Mouse (Mus musculus) neural tube, embryonic 11.5 days (tissue): ENCODE measurements around the gene Slc39a2. TPM values are rescaled to one million over a fixed set of nuclear protein-coding genes. Genes with fewer than 3 reads are reported as not detected.

Source experiments
- ATAC-seq: fragments of 200-750 bp; cut with Nextera tagmentation; 2 replicates; pipeline ENCODE4 v1.8.0; 2017; ENCODE audit warnings: moderate number of reproducible peaks, mild to moderate bottlenecking, moderate TSS enrichment, moderate library complexity; ENCODE audit not compliant: insufficient read depth, low FRiP score, low TSS enrichment
- DNase-seq: peaks from one replicate; pipeline ENCODE4 v3.0.0-alpha.2; 2015; ENCODE audit warnings: low spot score
- H3K27ac ChIP-seq: fragments of 300-500 bp; sonication (generic); 2 replicates; pipeline ENCODE4 v1.5.1; 2014; ENCODE audit warnings: low read depth, mild to moderate bottlenecking, low read length
- H3K27me3 ChIP-seq: fragments of 300-500 bp; sonication (generic); 2 replicates; pipeline ENCODE4 v1.6.1; 2014; ENCODE audit warnings: mild to moderate bottlenecking, low read length, mixed read lengths; ENCODE audit not compliant: control insufficient read depth, insufficient read depth
- H3K36me3 ChIP-seq: fragments of 300-500 bp; sonication (generic); 2 replicates; pipeline ENCODE4 v1.6.1; 2014; ENCODE audit warnings: mild to moderate bottlenecking, low read length, moderate library complexity, mixed read lengths; ENCODE audit not compliant: control insufficient read depth, insufficient read depth
- H3K4me1 ChIP-seq: fragments of 300-500 bp; sonication (generic); 2 replicates; pipeline ENCODE4 v1.6.1; 2014; ENCODE audit warnings: low read length, mixed read lengths; ENCODE audit not compliant: control insufficient read depth, insufficient read depth
- H3K4me2 ChIP-seq: fragments of 300-500 bp; sonication (generic); 2 replicates; pipeline ENCODE4 v1.6.1; 2014; ENCODE audit warnings: low read depth, mild to moderate bottlenecking, moderate library complexity
- H3K4me3 ChIP-seq: fragments of 300-500 bp; sonication (generic); 2 replicates; pipeline ENCODE4 v1.5.1; 2014; ENCODE audit warnings: low read depth, low read length
- H3K9ac ChIP-seq: fragments of 300-500 bp; sonication (generic); 2 replicates; pipeline ENCODE4 v1.6.1; 2014; ENCODE audit warnings: mild to moderate bottlenecking, low read length
- H3K9me3 ChIP-seq: fragments of 300-500 bp; sonication (generic); 2 replicates; pipeline ENCODE4 v1.6.1; 2016; ENCODE audit warnings: low read length; ENCODE audit not compliant: control insufficient read depth
- WGBS: fragments of 180-500 bp; shearing (Covaris S2); extraction: QIAGEN DNeasy Blood & Tissue Kit; methylation state at CpG from one replicate; pipeline ENCODE4 v1.1.7; 2014; 5-methylcytosine and 5-hydroxymethylcytosine counted together
- polyA plus RNA-seq: library from polyadenylated mRNA; unstranded; fragments of >200 nt; fragmentation: Nextera tagmentation; extraction: Ambion mirVana; gene quantifications from 2 replicates; pipeline ENCODE4 v1.2.1, GENCODE M21; 2014

Slc39a2 gene
- polyA plus RNA-seq, 1 experiment from 2014 or later, result 0.40 TPM

- WGBS, result 79% methylated on average over 10 of the region's 10 CpGs
These were observed 39.7 kb downstream of the Slc39a2 start for GRCm38 (mm10) chr14:51932092-51933020.

GRCm38 (mm10) chr14:51939005-51939404 lies 46.3 kb downstream of the Slc39a2 start:
- WGBS, result 93% methylated on average over 9 of the region's 9 CpGs

More at GRCm38 (mm10) chr14:51932092-51933020, 39.7 kb downstream of the Slc39a2 start:
- Histone ChIP-seq H3K4me2 (no peak overlapping the region), H3K9me3 (no peaks in the 10 kb centered on the region), H3K9ac (no peak overlapping the region), H3K27me3 (no peaks in the 10 kb centered on the region), H3K27ac (no peak overlapping the region), H3K4me3 (no peak overlapping the region), H3K36me3 (no peaks in the 10 kb centered on the region), H3K4me1 (no peaks in the 10 kb centered on the region)
- DNase-seq, result no peak
- ATAC-seq, result no peak

GRCm38 (mm10) chr14:51940944-51941560 lies 48.4 kb downstream of the Slc39a2 start:
- Histone ChIP-seq H3K36me3 (no peaks in the 10 kb centered on the region), H3K4me1 (0 out of 2 replicates have a peak, but pooled peaks cover 2% of the 10 kb centered on the region), H3K9ac (no peak overlapping the region), H3K4me2 (no peak overlapping the region), H3K4me3 (no peak overlapping the region), H3K27me3 (no peaks in the 10 kb centered on the region), H3K27ac (no peak overlapping the region), H3K9me3 (no peaks in the 10 kb centered on the region)
- DNase-seq (no peak), ATAC-seq (no peak)
- WGBS, result 39% methylated on average over 8 of the region's 8 CpGs

More at GRCm38 (mm10) chr14:51939005-51939404, 46.3 kb downstream of the Slc39a2 start:
- Histone ChIP-seq H3K4me3 (no peak overlapping the region), H3K27ac (no peak overlapping the region), H3K4me1 (0 out of 2 replicates have a peak, but pooled peaks cover 2% of the 10 kb centered on the region), H3K9ac (no peak overlapping the region), H3K4me2 (no peak overlapping the region), H3K9me3 (no peaks in the 10 kb centered on the region), H3K36me3 (no peaks in the 10 kb centered on the region), H3K27me3 (no peaks in the 10 kb centered on the region)
- no peak for ATAC-seq
- DNase-seq, result no peak

DNA sequence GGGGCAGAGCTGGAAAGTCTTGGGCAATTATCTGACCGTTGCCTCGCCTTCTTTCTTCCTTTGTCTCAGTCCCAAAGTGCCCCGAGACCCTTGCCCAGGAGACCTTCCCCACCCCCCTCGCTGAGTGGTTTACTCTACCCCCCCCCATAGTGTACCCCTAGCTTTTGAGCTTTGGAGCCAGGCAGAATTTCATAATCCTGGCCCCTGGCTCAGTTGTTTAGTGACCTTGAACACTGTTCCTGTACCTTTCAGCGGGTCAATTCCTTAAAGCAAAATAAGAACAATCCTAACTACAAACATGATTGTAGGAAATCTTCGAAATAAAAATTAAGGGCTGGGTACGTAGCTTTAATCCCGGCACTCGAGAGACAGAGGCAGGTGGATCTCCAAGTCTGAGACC lies 48.9 kb downstream of the Slc39a2 start:
- no peaks in the 10 kb centered on the region for H3K36me3 ChIP-seq
- H3K9me3 ChIP-seq, result no peaks in the 10 kb centered on the region
- H3K4me1 ChIP-seq, result 0 out of 2 replicates have a peak, but pooled peaks cover 2% of the 10 kb centered on the region
- no peak for ATAC-seq
- DNase-seq, result no peak
- H3K9ac ChIP-seq, result no peak overlapping the region
- H3K27me3 ChIP-seq, result no peaks in the 10 kb centered on the region
- no peak overlapping the region for H3K27ac ChIP-seq
- H3K4me3 ChIP-seq, result no peak overlapping the region
- H3K4me2 ChIP-seq, result no peak overlapping the region
- WGBS, result 58% methylated on average over 9 of the region's 9 CpGs

DNA sequence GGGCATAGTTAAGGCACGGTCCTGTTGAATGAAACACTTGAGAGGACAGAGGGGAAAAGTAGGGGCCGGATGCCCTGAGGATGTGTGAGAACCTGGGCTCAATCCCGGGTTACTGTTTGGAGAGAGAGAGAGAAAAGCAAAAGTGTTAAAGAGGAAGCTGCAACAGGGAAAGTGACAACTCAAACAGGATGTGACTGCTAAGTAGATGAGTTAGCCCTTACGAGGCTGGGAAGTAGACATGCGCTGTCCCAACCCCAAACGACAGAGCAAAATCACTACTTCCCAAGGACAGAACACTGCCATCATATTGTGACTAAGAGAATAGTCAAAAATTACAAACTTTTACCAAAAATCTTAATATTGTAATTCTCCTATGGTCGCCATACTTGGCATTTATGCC lies 49.5 kb downstream of the Slc39a2 start:
- H3K9me3 ChIP-seq, result no peaks in the 10 kb centered on the region
- H3K27me3 ChIP-seq, result no peaks in the 10 kb centered on the region
- WGBS, result 71% methylated on average over 7 of the region's 7 CpGs
- H3K4me1 ChIP-seq, result 0 out of 2 replicates have a peak, but pooled peaks cover 2% of the 10 kb centered on the region
- DNase-seq (no peak), ATAC-seq (no peak)
- no peaks in the 10 kb centered on the region for H3K36me3 ChIP-seq
- H3K27ac ChIP-seq, result no peak overlapping the region
- H3K4me3 ChIP-seq, result no peak overlapping the region
- no peak overlapping the region for H3K9ac ChIP-seq
- no peak overlapping the region for H3K4me2 ChIP-seq

- 83% methylated on average over 6 of the region's 6 CpGs for WGBS
These were observed 50.6 kb downstream of the Slc39a2 start for GRCm38 (mm10) chr14:51943336-51943735.

More at GRCm38 (mm10) chr14:51943336-51943735, 50.6 kb downstream of the Slc39a2 start:
- Histone ChIP-seq H3K36me3 (no peaks in the 10 kb centered on the region), H3K9ac (no peak overlapping the region), H3K27ac (no peak overlapping the region), H3K9me3 (no peaks in the 10 kb centered on the region), H3K4me2 (no peak overlapping the region), H3K4me3 (no peak overlapping the region), H3K27me3 (no peaks in the 10 kb centered on the region), H3K4me1 (0 out of 2 replicates have a peak, but pooled peaks cover 2% of the 10 kb centered on the region)
- no peak for ATAC-seq
- no peak for DNase-seq

Other genes starting within 250 kb of the Slc39a2 start
- gene Gm17079, start 197.4 kb upstream of the Slc39a2 start, polyA plus RNA-seq, result not detected in 2 replicates
- not detected in 2 replicates for gene Gm5800, start 175.7 kb upstream of the Slc39a2 start, polyA plus RNA-seq
- not detected in 2 replicates for gene Ang4, start 119.3 kb upstream of the Slc39a2 start, polyA plus RNA-seq
- not detected in 2 replicates for gene AY358078, start 92.8 kb upstream of the Slc39a2 start, polyA plus RNA-seq
- gene Ear6, start 39.2 kb upstream of the Slc39a2 start, polyA plus RNA-seq, result not detected in 2 replicates
- gene Mettl17, start 8.0 kb upstream of the Slc39a2 start, polyA plus RNA-seq, result 58.8 and 58.9 TPM in 2 replicates
- gene Ndrg2, start 21.3 kb downstream of the Slc39a2 start, polyA plus RNA-seq, result 8.2 and 10.4 TPM in 2 replicates
- gene Tppp2, start 25.5 kb downstream of the Slc39a2 start, polyA plus RNA-seq, result not detected in 2 replicates
- not detected in 2 replicates for gene Rnase13, start 29.9 kb downstream of the Slc39a2 start, polyA plus RNA-seq
- gene Arhgef40, start 91.8 kb downstream of the Slc39a2 start, polyA plus RNA-seq, result 76.7 and 77.2 TPM in 2 replicates
- gene Tmem253, start 122.8 kb downstream of the Slc39a2 start, polyA plus RNA-seq, result 0.61 and 1.6 TPM in 2 replicates
- gene Zfp219, start 127.8 kb downstream of the Slc39a2 start, polyA plus RNA-seq, result 70.6 and 83.3 TPM in 2 replicates
- gene Olfr221, start 149.6 kb downstream of the Slc39a2 start, polyA plus RNA-seq, result not detected in 2 replicates
- 901 and 908 TPM in 2 replicates for gene Hnrnpc, start 211.1 kb downstream of the Slc39a2 start, polyA plus RNA-seq
- 96.8 and 101 TPM in 2 replicates for gene Rpgrip1, start 217.8 kb downstream of the Slc39a2 start, polyA plus RNA-seq